Mouse (Mus musculus) spleen, postnatal 36 days (tissue): ENCODE data around the gene Zfp626.
A peak's percentile ranks its signal among the peaks of the same experiment; 100 is the strongest.
"Not testable (repeated sequence)": the region's sequence is repeated elsewhere in the genome, so short reads cannot be mapped to it uniquely, and the experiment has no call there.

Source experiments
- DNase-seq, 2 experiments: peaks; one replicate each; pipeline ENCODE4 v3.0.0; 2022; ENCODE audit warnings: low spot score in 2 of 2, mixed read lengths in 1 of 2

The Zfp626 gene

GRCm38 (mm10) chr7:27806896-27807295, at the start of gene Zfp626:
TSS of gene Zfp626 (plus strand) at chr7:27807196.
- not testable (repeated sequence) for DNase-seq

GRCm38 (mm10) chr7:27765176-27765886, 41.7 kb upstream of the Zfp626 start:
- DNase-seq = no peak

GRCm38 (mm10) chr7:27789306-27789705, 17.7 kb upstream of the Zfp626 start:
- DNase-seq = no peak

GRCm38 (mm10) chr7:27793865-27794264, 13.1 kb upstream of the Zfp626 start:
- not testable (repeated sequence) for DNase-seq

GRCm38 (mm10) chr7:27794566-27794965, 12.4 kb upstream of the Zfp626 start:
- DNase-seq = no peak

GRCm38 (mm10) chr7:27797906-27798811, 8.8 kb upstream of the Zfp626 start:
- no peak for DNase-seq

GRCm38 (mm10) chr7:27801137-27801536, 5.9 kb upstream of the Zfp626 start:
- DNase-seq = no peak

GRCm38 (mm10) chr7:27802986-27803385, 4.0 kb upstream of the Zfp626 start:
- DNase-seq = no peak

GRCm38 (mm10) chr7:27804297-27805030, 2.5 kb upstream of the Zfp626 start:
- peak; percentile 75 to 80 for DNase-seq

GRCm38 (mm10) chr7:27807305-27807704, 309 bp downstream of the Zfp626 start:
- DNase-seq = not testable (repeated sequence)

GRCm38 (mm10) chr7:27818526-27819110, 11.6 kb downstream of the Zfp626 start:
- no peak for DNase-seq

- DNase-seq = no peak
These were observed 15.6 kb downstream of the Zfp626 start for GRCm38 (mm10) chr7:27822611-27823010.

GRCm38 (mm10) chr7:27834131-27834530, 27.1 kb downstream of the Zfp626 start:
- DNase-seq = no peak

- DNase-seq = no peak
These were observed 30.9 kb downstream of the Zfp626 start for GRCm38 (mm10) chr7:27837896-27838295.

GRCm38 (mm10) chr7:27838323-27839249, 31.6 kb downstream of the Zfp626 start, which contains the start of gene Zfp59:
TSS of gene Zfp59 (plus strand) at chr7:27838607.
- DNase-seq = peak; percentile 82 to 85

GRCm38 (mm10) chr7:27839596-27839995, 32.6 kb downstream of the Zfp626 start:
- DNase-seq = no peak

GRCm38 (mm10) chr7:27840104-27840503, 33.1 kb downstream of the Zfp626 start:
- DNase-seq = no peak

GRCm38 (mm10) chr7:27857227-27857626, 50.2 kb downstream of the Zfp626 start, which contains the start of gene Zfp607a:
TSS of gene Zfp607a (plus strand) at chr7:27857527.
- DNase-seq = no peak

- peak; percentile 3 to 6 for DNase-seq
These were observed 52.6 kb downstream of the Zfp626 start for GRCm38 (mm10) chr7:27859301-27860251.
